Mouse (Mus musculus) thymus, postnatal 4 days (tissue): ENCODE measurements around the gene A230072I06Rik.

Experiments
- DNase-seq: peaks from one replicate; pipeline ENCODE4 v3.0.0; 2021

A230072I06Rik gene

DNA sequence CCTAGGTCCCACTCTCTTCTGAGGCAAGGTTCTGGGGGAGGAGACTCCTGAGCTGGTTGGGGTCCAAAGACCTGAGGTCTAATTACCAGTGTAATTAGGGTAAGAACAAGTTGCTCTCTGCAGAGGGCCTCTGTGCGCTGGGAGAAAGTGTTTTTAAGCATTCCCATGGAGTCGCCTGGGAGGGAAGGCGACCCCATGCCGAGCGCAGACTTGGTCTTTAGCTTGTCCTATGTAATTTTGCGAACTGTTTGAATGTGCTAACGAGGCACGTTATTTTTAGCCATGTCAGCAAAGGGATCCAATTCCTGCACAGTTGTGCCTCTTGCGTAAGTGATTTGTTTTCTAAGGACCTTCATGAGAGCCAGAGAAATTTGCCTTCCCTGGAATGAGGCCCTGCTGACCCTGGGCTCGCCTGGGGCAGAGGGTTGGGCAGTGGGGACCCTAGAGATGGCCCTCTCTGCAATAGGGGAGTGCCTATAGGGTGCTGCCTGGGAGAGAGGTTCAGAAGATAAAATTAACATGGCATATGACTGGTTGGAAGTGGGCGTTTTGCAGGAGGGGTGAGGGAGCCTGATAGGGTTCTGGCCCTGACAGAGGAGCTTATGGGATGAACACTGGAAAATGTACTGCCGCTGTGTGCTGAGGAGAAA is at the start of gene A230072I06Rik:
TSS of gene A230072I06Rik (plus strand) at position 157 of the 650 bp plus-strand sequence.
- no peak for DNase-seq

DNA sequence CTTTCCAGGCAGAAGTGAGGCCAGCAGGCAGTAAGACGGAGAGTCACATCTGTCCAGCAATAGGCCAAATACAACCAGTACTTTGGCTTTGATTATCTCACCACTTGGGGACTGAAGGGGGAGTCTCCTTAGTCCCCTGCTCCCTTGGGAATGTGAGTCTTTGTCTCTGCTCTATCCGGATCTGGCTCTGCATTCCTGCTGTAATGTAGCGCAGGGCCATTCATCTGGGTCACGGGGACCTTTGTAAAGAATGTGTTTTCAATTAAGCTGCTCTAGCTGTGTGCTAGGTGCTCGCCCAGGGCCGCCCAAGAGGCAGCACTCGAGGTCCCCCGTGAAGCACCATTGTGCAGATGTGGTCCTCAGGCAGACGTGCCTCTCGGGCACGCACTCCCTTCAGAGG is 44.6 kb upstream of the A230072I06Rik start:
- DNase-seq = no peak

DNA sequence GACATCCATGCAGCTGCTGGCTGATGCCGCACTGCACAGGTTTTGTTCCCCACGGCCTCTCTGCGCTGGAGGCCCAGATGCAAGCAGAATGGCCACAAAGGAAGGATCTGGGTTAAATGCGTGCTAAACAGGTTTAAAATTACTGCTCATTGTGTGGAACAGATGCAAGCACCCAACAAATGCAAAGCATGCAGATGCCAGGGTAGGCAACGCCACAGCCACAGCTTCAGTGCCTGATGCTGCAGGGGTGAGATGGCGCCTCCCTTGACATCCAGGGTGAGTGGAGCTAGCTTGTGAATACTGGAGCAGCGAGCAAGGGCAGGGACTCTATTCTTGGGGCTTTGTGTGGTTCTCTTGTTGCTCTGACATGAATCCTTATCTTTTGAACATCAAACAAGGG is 39.8 kb upstream of the A230072I06Rik start:
- DNase-seq = no peak

DNA sequence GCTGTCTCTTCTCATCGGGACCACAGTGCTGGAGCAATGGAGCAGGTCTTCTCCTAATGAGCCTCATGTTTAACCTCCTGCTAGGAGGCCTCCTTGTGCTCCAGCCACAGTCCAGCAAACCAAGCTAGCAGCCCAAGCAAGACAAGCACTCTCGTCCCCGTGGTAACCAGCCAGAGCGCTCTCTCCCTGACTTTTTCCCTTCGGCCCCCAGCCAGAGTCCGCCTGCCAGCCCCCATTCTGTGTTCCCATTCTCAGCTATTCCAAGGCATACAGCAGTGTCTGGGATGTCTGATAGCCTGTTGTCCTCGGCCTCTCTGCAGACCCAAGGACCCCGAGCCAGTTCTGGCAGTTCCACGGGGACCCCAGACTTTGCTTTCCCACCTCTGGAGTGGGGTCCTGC is 38.5 kb upstream of the A230072I06Rik start:
- DNase-seq = no peak

DNA sequence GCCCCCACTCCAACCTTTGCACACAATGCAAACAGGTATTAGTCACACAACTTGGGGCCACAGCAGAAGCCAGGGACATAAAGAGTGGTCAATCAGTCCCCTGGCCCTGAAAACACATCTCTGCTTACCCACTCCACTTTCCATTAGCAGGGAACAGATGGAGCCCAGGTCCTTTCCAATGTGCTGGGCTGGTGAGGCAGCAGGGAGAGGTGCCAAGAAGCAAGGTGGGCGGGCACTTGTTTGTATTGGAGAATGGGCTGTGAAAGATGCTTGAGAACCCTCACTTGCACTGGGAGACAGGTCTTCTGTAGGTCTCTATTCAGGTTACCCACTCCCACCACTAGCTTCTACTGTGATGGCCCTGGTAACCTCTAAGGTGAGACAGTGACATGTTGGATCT is 34.9 kb upstream of the A230072I06Rik start:
- no peak for DNase-seq

DNA sequence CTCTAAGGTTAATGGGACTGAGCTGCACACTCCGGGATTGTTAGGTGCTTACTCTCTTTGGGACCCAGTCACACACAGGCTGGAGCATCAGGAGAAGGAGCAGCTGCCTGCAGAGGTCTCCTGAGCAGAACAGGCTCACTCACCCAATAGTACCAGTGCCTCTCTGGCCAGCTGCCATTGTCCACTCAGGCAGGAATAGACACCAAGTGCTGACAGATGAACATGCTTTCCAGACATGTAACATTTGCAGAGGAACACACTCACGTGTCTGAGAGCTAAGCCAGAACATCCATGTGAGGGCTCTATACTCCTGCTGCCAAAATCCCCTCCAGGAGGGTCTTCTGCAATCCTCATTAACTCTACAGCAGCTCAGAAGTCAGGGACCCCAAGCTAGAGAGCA is 18.7 kb upstream of the A230072I06Rik start:
- DNase-seq = no peak

DNA sequence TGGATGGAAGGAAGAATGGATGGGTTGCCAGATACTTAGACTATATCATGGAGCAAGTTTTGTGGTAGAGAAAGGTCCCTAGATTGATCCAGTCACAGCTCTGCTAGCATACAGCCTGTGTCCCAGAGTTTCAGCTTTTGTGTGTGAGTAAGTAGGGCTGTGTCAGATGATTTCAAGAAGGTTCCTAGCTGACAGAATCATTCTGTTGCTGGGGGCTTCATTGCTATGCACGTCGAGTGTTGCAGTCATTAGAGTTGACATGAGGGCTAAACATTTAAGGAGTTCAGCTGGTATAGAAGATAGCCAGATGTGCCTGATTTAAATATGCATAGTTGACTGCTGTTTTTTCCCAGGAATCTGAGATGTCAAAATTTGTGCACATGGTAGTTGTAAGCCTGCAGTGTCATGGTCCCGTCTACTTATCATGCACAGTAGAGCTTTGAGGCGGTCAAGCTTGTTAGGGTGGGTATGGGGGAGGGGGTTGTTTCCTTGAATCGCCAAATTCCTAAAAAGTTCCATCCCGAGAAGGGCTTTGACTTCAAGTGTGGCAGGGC is 18.1 kb upstream of the A230072I06Rik start:
- no peak for DNase-seq

DNA sequence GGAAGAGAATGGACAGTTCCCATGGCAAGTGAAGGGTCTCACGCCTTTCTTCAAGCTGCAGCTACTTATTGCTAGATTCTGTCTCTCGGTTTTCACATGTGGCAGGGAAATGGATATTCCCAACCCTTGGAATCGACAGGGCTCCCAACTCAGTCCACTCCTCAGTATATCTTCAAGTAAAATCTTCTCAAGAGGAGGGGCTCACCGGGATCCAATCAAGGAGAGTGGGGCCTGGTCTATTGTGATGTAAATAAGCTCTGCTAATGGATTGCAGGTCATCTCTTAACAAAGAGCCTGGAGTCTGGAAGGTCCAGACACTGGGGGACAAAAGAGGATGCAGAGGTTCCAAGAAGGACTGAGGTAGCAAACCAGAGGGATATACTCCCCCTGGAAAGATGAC is 17.1 kb upstream of the A230072I06Rik start:
- no peak for DNase-seq

DNA sequence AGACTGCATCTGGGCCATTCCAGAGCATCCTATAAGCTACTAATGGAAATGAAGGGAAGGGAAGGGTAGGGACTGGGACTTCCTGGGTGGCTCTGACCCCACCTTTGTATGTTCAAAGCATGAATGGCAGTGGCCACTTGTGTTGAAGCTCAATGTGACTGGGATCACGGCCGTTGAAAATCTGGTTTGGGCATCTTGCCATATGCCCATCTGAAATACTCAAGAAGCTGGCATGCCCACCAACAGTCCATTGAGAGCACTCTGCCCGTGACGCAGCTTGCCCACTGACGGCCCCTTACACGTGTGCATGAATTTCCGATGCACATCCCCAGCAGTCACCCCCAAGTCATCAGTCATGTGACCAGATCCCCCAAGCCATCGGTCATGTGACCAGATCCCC is 13.6 kb upstream of the A230072I06Rik start:
- no peak for DNase-seq

DNA sequence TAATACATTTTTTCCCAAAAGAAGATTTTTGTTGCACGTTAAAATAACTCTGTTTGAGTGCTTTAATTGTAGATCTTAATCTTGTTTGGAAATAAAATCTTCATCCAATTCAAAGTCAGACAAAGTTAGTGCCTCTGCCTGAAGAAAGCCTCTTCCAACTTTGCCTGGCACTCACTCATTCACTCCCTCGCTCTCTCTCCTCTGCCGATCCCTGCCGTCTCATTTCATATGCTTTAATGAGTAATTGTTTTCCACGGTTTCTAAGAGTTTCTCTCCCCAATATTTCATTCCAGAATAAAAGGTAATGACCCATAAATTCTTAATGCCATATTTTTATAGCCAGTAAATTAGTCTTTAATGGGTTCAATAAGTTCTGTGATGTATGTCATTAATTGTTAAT is 10.8 kb upstream of the A230072I06Rik start:
- no peak for DNase-seq

DNA sequence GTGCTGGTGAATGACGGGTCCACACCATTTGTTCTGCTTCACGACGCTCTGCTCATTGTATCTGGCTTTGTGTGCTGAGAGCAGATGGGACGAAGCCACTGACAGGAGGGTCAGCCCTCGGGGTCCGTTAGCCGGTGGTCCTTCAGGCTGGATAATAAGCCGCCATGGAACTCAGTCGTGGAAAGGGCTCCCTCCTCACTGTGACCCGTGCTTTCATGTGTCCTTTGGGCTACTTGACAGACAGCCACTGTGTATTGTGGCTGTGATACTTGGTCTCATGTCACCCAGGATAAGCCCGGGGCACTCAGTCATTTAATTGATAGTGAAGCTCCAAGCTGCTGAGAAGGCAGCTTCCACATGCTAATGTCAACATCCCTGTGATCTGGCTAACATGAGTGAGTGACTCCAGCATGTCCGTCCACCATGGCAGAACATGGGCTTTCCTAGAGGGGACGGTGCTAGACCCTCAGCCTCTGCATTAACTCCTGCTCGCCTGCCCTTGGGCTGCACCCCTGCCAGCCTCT is 10.3 kb upstream of the A230072I06Rik start:
- no peak for DNase-seq

DNA sequence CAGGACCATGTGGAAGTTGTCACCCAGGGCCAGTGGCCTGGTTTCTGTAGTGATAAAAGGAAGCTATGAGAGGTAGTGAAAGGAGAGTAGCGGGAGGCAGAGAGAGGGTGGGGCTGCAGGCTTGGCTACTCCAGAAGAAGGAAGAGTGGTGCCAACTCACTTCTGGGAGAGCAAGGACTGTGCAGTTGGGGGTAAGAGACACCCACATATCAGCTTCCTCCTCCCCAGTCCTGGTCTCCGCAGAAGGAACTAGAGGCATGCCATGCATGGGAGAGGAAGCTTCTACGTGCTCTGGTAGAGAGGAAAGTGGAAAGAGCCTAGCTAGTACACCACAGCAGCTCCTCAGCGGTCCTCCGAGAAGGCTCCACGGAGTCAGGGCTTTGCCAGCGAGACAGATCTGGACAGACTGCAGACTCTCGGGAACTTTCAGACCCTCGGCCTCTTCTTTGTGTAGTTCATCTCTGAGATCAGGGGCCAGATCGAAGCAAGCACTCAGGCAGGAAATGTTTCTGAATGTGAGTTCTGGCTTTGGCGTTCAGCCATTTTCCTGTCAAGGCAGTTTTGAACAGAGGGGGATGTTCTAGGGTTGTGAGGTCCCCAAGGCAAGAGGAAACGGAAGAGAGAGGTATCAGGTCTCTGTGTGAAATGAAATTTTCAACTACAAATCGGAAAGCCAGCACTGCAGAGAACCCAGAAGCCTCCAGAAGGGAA is 1.0 kb downstream of the A230072I06Rik start:
- no peak for DNase-seq

DNA sequence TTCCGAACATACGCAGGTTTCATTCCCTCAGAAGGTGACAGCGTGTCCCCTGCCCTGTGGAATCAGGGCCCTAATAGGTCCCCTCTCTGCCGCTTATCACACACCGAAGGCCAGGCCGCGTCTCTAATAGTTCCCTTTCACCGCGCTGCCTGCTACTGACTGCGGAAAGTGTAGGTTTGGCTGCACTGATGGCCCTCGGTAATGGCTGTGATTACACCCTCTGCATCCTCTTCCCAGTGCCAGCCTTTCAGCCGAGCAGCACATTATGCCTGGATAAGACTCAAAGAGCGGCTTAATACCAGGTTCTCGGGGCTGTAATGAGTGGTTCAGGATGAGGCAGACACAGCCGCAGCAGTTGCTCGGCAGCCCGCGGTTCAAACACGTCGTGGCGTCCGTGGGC is 3.5 kb downstream of the A230072I06Rik start:
- DNase-seq = no peak

DNA sequence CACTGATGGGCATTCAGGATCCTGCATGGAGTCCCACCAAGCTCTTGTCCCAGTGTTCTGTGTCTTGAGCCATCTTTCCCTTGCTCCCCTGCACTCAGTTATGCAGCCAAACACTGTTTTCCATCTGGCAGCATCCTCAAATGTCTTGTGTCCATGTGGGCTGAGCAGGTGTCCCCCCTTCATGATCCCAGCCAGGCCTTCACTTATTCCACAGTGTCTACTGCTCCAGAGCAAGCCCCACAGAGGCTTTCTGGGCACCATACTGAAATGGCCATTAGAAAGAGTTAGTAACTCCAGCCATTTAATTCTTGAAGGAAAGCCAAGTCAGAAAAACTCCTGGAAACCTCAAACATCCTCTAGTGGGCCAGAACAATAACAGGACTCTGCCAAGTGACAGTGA is 11.9 kb downstream of the A230072I06Rik start:
- DNase-seq = no peak

DNA sequence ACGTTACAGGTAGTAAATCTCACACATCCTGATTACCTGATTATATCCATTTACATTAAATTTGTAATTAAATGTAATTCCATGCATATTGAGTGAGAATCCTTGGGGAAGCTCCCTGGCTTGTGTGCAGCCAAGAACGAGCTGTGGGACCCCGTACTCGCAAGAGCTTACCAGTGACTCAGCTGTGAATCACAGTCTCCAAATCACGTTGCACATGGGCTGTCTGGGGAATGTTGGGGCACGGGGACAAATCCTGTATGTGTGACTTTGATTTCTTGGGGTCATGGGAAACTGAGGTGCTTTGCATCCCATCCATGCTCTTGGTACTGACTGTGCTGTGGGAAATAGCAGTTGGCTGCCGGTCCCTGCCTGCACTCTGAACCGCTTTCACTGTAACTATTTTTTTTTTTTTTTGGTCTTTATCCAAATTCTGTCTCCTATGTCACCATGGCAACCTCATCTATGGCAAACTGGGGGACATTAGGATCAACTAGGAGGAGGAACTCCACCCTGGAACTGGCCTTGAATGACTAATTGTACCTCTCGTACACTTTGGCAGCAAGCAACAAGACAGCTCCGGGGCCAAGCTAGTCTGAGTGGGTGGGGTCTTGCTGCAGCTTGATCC is 19.8 kb downstream of the A230072I06Rik start:
- no peak for DNase-seq

DNA sequence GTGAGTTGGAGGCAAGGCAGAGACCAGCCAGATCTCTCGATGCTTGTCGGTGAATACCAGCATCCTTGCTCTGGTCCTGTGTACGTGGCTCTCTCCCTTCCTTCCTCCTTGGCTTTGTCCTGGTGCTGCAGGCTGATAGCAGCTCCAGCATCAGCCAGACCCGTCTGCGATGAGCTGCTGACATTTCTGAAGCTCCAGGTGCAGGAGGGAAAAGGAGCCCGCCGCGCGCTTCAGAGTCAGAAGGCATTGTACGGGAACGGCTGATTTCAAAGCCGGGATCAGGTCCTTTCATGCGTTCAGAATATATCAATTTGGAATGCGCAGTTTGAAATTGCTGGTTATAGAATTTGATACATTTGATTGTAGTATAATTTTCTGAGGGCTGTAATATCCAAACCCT is 23.4 kb downstream of the A230072I06Rik start:
- DNase-seq = no peak

DNA sequence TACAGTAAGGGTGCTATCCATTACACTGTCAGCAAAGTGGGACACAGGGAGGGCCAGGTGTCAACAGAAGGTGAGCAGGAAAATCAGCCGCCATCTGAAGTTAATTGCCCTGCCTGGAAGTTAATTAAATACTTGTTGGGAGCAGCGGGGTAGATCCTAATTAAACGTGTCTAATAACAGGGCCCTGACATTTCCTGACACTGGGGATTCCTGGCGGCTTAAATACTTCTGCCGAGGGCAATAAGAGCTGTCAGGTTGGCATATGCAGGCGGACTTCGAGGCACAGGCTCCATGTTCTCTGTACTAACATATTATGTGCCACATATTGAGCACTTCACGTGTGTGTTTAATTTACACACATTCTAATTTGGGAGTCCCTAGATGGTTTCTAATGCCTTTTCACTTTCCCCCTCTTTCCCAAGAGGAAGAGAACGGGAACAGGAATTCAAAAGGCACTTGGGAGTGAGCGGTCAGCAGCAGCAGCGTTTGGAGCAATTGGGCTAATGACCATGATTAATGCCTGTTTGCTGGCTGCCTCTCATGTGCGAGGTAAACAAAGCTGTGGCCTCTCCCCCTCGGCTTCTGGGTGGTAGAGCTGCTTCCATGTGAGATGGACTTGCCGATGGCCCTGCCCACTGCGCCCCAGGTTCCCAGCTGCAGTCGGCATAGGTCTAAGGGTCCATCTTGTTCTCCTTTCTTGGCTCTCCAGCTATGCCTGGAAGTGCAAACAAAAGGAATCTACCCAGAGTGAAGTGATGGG is 34.5 kb downstream of the A230072I06Rik start:
- DNase-seq = no peak

DNA sequence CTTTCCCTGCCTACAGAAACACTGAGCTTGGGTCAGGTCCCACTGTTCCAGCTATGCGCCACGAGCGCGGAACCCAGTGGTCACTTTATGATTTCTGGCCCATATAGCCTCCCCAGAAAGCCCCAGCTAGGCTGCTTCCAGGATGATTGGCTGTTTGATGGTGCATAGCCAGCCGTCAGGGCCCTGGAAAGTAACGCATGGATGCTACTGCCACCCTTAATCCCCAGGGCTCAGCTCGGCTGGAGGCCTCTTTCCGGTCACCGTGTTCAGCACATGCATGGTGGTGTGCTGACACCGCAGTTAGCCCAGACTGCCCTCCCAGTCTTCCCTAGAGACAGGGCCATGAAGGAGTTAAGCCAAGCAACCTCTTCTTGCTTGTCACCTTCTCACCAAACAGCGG is 35.6 kb downstream of the A230072I06Rik start:
- DNase-seq = no peak

DNA sequence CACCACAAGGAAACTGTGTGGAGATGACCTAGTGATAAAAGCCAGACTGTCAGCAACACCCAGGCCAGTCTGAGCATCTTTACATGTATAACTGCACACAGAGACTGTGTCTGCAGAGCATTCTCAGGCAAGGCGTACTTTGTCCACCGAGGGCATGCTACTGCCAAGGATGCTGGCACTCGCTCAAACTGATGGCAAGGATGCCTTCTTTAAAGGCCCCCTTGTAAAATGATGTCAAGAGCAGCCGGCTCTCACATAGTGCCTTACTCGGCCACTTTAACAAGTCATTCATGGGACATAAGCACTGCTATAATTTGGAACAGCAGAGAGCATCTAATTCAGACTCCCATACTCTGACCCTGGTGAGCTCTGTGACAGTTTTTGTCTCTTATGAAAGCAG is 36.6 kb downstream of the A230072I06Rik start:
- no peak for DNase-seq

DNA sequence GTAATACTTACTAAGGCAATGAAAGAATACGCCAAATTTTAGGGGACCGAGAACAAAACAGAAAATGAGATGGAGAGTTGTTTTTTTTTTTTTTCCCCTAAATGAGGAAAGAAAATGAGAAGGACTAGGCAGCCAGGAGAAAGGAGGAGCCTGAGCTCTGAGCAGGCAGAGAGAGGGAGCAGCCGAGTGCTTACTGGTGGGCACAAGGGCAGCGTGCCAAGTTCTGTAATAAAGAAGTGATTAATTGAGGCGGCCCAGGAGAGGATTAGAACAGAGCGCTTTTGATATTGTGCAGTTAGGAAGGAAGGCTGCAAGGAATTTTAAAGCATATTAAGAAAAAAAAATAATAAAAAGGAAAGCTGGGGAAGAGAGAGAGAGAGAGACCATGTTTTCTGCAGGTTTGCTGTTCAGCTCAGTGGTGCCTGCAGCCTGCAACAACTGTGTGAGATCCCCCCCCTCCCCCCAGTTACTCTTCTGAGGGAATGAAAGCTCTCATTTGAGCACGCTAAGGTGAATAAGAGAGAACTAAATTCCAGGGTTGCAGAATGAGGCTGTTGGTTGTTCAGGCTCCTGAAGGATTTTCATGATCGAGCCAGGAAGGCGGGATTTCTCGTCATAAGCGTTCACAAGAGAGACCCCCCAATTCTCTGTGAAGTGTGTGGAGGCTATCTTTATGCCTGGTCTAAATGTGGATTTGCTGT is 41.3 kb downstream of the A230072I06Rik start:
- DNase-seq = no peak

DNA sequence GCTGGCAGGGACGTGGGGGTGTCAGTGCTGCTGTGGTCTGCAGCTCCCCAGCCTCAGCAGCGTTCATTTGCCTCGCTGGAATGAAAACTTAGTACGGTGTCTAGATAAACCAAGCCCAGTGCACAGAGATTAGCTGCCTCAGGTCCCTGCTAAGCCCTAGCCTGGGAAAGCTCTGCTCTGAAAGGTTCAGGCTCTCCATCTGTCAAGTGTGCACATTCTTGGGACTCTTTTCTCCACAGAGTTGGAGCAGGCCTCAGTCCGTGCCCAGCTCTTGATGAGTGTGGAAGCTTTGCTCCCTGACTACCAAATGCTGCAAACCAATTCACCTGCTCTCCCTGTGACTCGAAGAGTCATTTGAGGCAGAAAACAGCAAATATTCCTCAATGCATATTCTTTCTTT is 43.5 kb downstream of the A230072I06Rik start:
- no peak for DNase-seq

DNA sequence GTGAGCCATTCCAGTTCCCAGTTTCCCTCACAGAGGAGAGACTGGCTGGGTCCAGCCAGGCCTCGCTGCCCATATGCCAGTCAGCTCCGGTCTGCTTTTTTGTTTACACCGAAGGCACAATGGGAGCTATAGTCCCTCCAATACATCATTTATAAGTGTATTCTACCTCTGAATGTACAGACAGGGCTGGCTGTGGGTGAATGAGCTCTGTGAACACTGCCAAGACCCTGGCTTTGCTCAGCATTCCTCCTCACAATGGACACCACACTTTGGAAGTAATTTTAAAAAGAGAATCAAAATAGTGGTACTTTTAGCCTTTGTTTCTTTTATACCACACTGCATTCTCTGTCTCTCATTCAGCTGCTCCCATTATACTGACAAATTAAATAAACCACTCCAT is 44.6 kb downstream of the A230072I06Rik start:
- no peak for DNase-seq
